Mouse (Mus musculus): ENCODE results near the gene Alkbh2.

Alkbh2 gene

GRCm38 (mm10) chr5:114139175-114139574 lies 11.2 kb upstream of the Alkbh2 start:
- peak; percentile 96 for DNase-seq

- DNase-seq, result no peak
These were observed 10.5 kb upstream of the Alkbh2 start for GRCm38 (mm10) chr5:114138277-114139164.

- DNase-seq, result no peak
These were observed 9.7 kb upstream of the Alkbh2 start for GRCm38 (mm10) chr5:114137481-114138276.

- no peak for DNase-seq
These were observed 7.5 kb upstream of the Alkbh2 start for GRCm38 (mm10) chr5:114135516-114135915.

GRCm38 (mm10) chr5:114134091-114134534 lies 6.1 kb upstream of the Alkbh2 start:
- DNase-seq, result no peak

- no peak for DNase-seq
These were observed 4.8 kb upstream of the Alkbh2 start for GRCm38 (mm10) chr5:114132841-114133240.

- DNase-seq, result no peak
These were observed 3.5 kb upstream of the Alkbh2 start for GRCm38 (mm10) chr5:114131521-114131840.

- DNase-seq, result peak; percentile 96
These were observed 2.9 kb upstream of the Alkbh2 start for GRCm38 (mm10) chr5:114130698-114131520.

- peak; percentile 74 for DNase-seq
These were observed 2.2 kb upstream of the Alkbh2 start, which contains the start of gene Ung for GRCm38 (mm10) chr5:114130211-114130605. Ung (plus strand) TSS chr5:114130386.

- no peak for DNase-seq
These were observed 1.7 kb upstream of the Alkbh2 start for GRCm38 (mm10) chr5:114129550-114130210.

GRCm38 (mm10) chr5:114126499-114127244 lies 1.3 kb downstream of the Alkbh2 start:
- DNase-seq, result no peak

- DNase-seq, result no peak
These were observed 2.0 kb downstream of the Alkbh2 start for GRCm38 (mm10) chr5:114126008-114126407.

- no peak for DNase-seq
These were observed 8.2 kb downstream of the Alkbh2 start for GRCm38 (mm10) chr5:114119806-114120205.

- no peak for DNase-seq
These were observed 11.4 kb downstream of the Alkbh2 start for GRCm38 (mm10) chr5:114116586-114116985.

- DNase-seq, result no peak
These were observed 13.0 kb downstream of the Alkbh2 start for GRCm38 (mm10) chr5:114115030-114115429.

- no peak for DNase-seq
These were observed 14.7 kb downstream of the Alkbh2 start for GRCm38 (mm10) chr5:114113334-114113733.

- no peak for DNase-seq
These were observed 21.6 kb downstream of the Alkbh2 start for GRCm38 (mm10) chr5:114106391-114106935.

- no peak for DNase-seq
These were observed 25.2 kb downstream of the Alkbh2 start for GRCm38 (mm10) chr5:114102807-114103206.

- no peak for DNase-seq
These were observed 26.1 kb downstream of the Alkbh2 start for GRCm38 (mm10) chr5:114101873-114102272.

GRCm38 (mm10) chr5:114100390-114101099 lies 27.5 kb downstream of the Alkbh2 start:
- no peak for DNase-seq

All from retina, postnatal 1 day (tissue).